In the genomic region with DNA sequence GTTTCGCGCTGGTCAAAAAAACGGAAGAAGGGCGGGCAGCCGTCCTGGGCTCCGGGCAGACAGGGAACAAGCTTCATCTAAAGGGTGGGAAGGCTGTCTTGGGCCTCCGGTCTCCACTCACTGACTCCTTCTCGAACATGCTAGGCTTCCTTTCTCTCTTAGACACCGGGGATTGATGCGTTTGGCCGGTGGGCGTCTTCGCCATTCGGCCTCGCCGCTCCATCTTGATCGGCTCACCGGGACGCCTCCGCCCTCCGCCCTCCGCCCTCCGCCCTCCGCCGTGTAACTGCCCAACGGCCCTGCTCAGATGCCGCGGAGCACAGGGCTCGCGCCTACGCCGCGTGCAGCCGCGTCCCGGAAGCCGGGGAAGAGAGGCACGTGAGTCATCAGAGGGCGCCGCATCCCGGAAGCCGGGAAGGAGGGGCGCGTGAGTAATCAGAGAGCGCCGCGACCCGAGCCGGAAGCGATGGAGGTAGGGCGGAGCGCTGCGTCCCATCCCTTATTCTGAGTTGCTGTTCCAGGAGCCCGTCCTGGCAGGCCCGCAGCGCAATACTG, we compare ENCODE assay signal across 7 mouse cellular contexts. TPM values are rescaled to one million over a fixed set of nuclear protein-coding genes. Genes with fewer than 3 reads are reported as not detected.
DNase-seq lines count a peak whose midpoint lies in the region; ATAC-seq and TF ChIP-seq lines count a peak whose summit lies in the region.
"Not testable (repeated sequence)": the region's sequence is repeated elsewhere in the genome, so short reads cannot be mapped to it uniquely, and the experiment has no call there.

TSS of gene Ermard (plus strand) at position 34 of the 555 bp plus-strand sequence.
TSS of gene Tcte3 (minus strand) at position 314 of the 555 bp plus-strand sequence.
TSS of gene Gm3448 (minus strand) at position 363 of the 555 bp plus-strand sequence.

- not testable (repeated sequence) for H3K4me1 ChIP-seq in cerebellum, adult 2 months (ENCODE audit: control insufficient read depth, insufficient read depth, low read length); forebrain, embryonic 13.5 days; heart, embryonic 16.5 days (ENCODE audit: control insufficient read depth, insufficient read depth, low read length); kidney, adult 2 months (ENCODE audit: control insufficient read depth, insufficient read depth, low read length); limb, embryonic 14.5 days (ENCODE audit: control insufficient read depth, insufficient read depth, low read length); midbrain, embryonic 10.5 days

- H3K4me3 ChIP-seq in cerebellum, adult 2 months (replicated peaks; ENCODE audit: insufficient read depth, low read depth, low read length); forebrain, embryonic 13.5 days; heart, embryonic 16.5 days (ENCODE audit: low read length); kidney, adult 2 months (ENCODE audit: insufficient read depth, low read depth, low read length); limb, embryonic 14.5 days (replicated peaks; ENCODE audit: low read length): not testable (repeated sequence)
- peak within 1 kb of the TSS; percentile 39 for H3K4me3 ChIP-seq in midbrain, embryonic 10.5 days

- not testable (repeated sequence) for TF ChIP-seq POLR2A in cerebellum, adult 2 months (IDR thresholded peaks at IDR 0.05; ENCODE audit: borderline replicate concordance, insufficient read depth, low read length); kidney, adult 2 months (IDR thresholded peaks at IDR 0.05; ENCODE audit: low read depth, low read length); limb, embryonic 14.5 days (IDR thresholded peaks at IDR 0.05; ENCODE audit: borderline replicate concordance, extremely low read depth, insufficient read depth, insufficient read length)

- H3K9me3 ChIP-seq in forebrain, embryonic 13.5 days (replicated peaks); heart, embryonic 16.5 days (replicated peaks; ENCODE audit: control insufficient read depth, low read length); limb, embryonic 14.5 days (ENCODE audit: control insufficient read depth, low read length); midbrain, embryonic 10.5 days (replicated peaks): not testable (repeated sequence)

- H3K27me3 ChIP-seq in cerebellum, adult 2 months (ENCODE audit: control insufficient read depth, insufficient read depth, low read length); forebrain, embryonic 13.5 days; heart, embryonic 16.5 days (ENCODE audit: control insufficient read depth, insufficient read depth, low read length); kidney, adult 2 months (replicated peaks; ENCODE audit: control insufficient read depth, insufficient read depth, low read length); limb, embryonic 14.5 days (ENCODE audit: control insufficient read depth, insufficient read depth, low read length); midbrain, embryonic 10.5 days (ENCODE audit: low read depth, poor library complexity, severe bottlenecking): not testable (repeated sequence)

- H3K4me2 ChIP-seq in forebrain, embryonic 13.5 days; heart, embryonic 16.5 days (ENCODE audit: low read depth, low read length); limb, embryonic 14.5 days (replicated peaks; ENCODE audit: low read depth, low read length, severe bottlenecking): not testable (repeated sequence)

- H3K9ac ChIP-seq in forebrain, embryonic 13.5 days; heart, embryonic 16.5 days (ENCODE audit: low read length); limb, embryonic 14.5 days (ENCODE audit: low read depth, low read length, severe bottlenecking): not testable (repeated sequence)

- ATAC-seq in forebrain, embryonic 13.5 days = peak; percentile 99
- peak; percentile 98 for ATAC-seq in heart, embryonic 16.5 days (replicated peaks; ENCODE audit: extremely low read depth, insufficient read depth, low FRiP score)
- peak; percentile 97 for ATAC-seq in limb, embryonic 14.5 days (ENCODE audit: low FRiP score, low read depth)

- TF ChIP-seq CTCF in cerebellum, adult 2 months (IDR thresholded peaks at IDR 0.05; ENCODE audit: borderline replicate concordance, insufficient read depth, low read depth, low read length); kidney, adult 2 months (conservative IDR thresholded peaks at IDR 0.05; ENCODE audit: insufficient read depth, insufficient read length, low read depth, low read length): not testable (repeated sequence)

- H3K27ac ChIP-seq in cerebellum, adult 2 months (ENCODE audit: insufficient read depth, low read length); forebrain, embryonic 13.5 days; heart, embryonic 16.5 days (ENCODE audit: low read length); kidney, adult 2 months (ENCODE audit: insufficient read depth, low read depth, low read length); limb, embryonic 14.5 days (replicated peaks; ENCODE audit: low read depth, low read length); midbrain, embryonic 10.5 days (replicated peaks): not testable (repeated sequence)

- WGBS in cerebellum, adult 2 months = no CpG with 5 or more reads among the region's 56 CpGs
- no CpG with 5 or more reads among the region's 56 CpGs for WGBS in forebrain, embryonic 13.5 days
- WGBS in heart, embryonic 16.5 days = 0% methylated on average over 9 of the region's 56 CpGs
- WGBS in kidney, adult 2 months = 5% methylated on average over 4 of the region's 56 CpGs
- WGBS in limb, embryonic 14.5 days = no CpG with 5 or more reads among the region's 56 CpGs
- 0% methylated on average over 19 of the region's 56 CpGs for WGBS in midbrain, embryonic 10.5 days

- peak; percentile 57 to 71 for DNase-seq in cerebellum, adult 2 months
- peak; percentile 46 for DNase-seq in kidney, adult 2 months
- not testable (repeated sequence) for DNase-seq in limb, embryonic 14.5 days (ENCODE audit: low spot score); midbrain, embryonic 10.5 days (ENCODE audit: low spot score)
- peak; percentile 50 to 54 for DNase-seq in spleen, postnatal 10 days (ENCODE audit: low spot score in 2 of 2)

- H3K36me3 ChIP-seq in forebrain, embryonic 13.5 days (ENCODE audit: poor library complexity, severe bottlenecking); heart, embryonic 16.5 days (ENCODE audit: control insufficient read depth, insufficient read depth); kidney, adult 2 months (ENCODE audit: control insufficient read depth, insufficient read depth, low read length); limb, embryonic 14.5 days (ENCODE audit: control insufficient read depth, insufficient read depth, low read length); midbrain, embryonic 10.5 days: not testable (repeated sequence)

RNA-seq across cellular contexts. Expression of gene Ermard, which starts in this region (rescaled TPM):
- polyA plus RNA-seq in cerebellum, adult 2 months (2012; rRNA removed) = 107 and 119 TPM in 2 replicates
- polyA plus RNA-seq in forebrain, embryonic 13.5 days (2015; fragmentation: Nextera tagmentation; extraction: Ambion mirVana) = 92.7 and 94.3 TPM in 2 replicates
- 57.1 and 68.3 TPM in 2 replicates for polyA plus RNA-seq in heart, embryonic 16.5 days (2015; fragmentation: Nextera tagmentation; extraction: Ambion mirVana)
- polyA plus RNA-seq in kidney, adult 2 months (2012; rRNA removed) = 40.6 and 42.7 TPM in 2 replicates
- 89.0 and 93.8 TPM in 2 replicates for polyA plus RNA-seq in limb, embryonic 14.5 days (2012; rRNA removed)
- 59.9 and 79.9 TPM in 2 replicates for polyA plus RNA-seq in limb, embryonic 14.5 days (2014; fragmentation: Nextera tagmentation; extraction: Ambion mirVana)
- polyA plus RNA-seq in midbrain, embryonic 10.5 days (2016; fragmentation: Nextera tagmentation; extraction: Ambion mirVana) = 97.1 and 104 TPM in 2 replicates

RNA-seq across cellular contexts. Expression of gene Tcte3, which starts in this region (rescaled TPM):
- polyA plus RNA-seq in cerebellum, adult 2 months (2012; rRNA removed) = not detected in 2 replicates
- 0.41 TPM in 1 of 2 replicates, not detected in the other for polyA plus RNA-seq in forebrain, embryonic 13.5 days (2015; fragmentation: Nextera tagmentation; extraction: Ambion mirVana)
- not detected in 2 replicates for polyA plus RNA-seq in heart, embryonic 16.5 days (2015; fragmentation: Nextera tagmentation; extraction: Ambion mirVana)
- not detected in 2 replicates for polyA plus RNA-seq in kidney, adult 2 months (2012; rRNA removed)
- 0.10 TPM in 1 of 2 replicates, not detected in the other for polyA plus RNA-seq in limb, embryonic 14.5 days (2012; rRNA removed)
- 1.3 TPM in 1 of 2 replicates, not detected in the other for polyA plus RNA-seq in limb, embryonic 14.5 days (2014; fragmentation: Nextera tagmentation; extraction: Ambion mirVana)
- polyA plus RNA-seq in midbrain, embryonic 10.5 days (2016; fragmentation: Nextera tagmentation; extraction: Ambion mirVana) = 0.54 TPM in 1 of 2 replicates, not detected in the other

RNA-seq across cellular contexts. Expression of gene Gm3448, which starts in this region (rescaled TPM):
- polyA plus RNA-seq in cerebellum, adult 2 months (2012; rRNA removed) = 3.4 and 4.5 TPM in 2 replicates
- polyA plus RNA-seq in forebrain, embryonic 13.5 days (2015; fragmentation: Nextera tagmentation; extraction: Ambion mirVana) = 5.6 and 7.0 TPM in 2 replicates
- polyA plus RNA-seq in heart, embryonic 16.5 days (2015; fragmentation: Nextera tagmentation; extraction: Ambion mirVana) = 2.0 and 2.7 TPM in 2 replicates
- polyA plus RNA-seq in kidney, adult 2 months (2012; rRNA removed) = 0.88 and 1.1 TPM in 2 replicates
- 1.00 and 2.6 TPM in 2 replicates for polyA plus RNA-seq in limb, embryonic 14.5 days (2012; rRNA removed)
- polyA plus RNA-seq in limb, embryonic 14.5 days (2014; fragmentation: Nextera tagmentation; extraction: Ambion mirVana) = 2.1 and 2.7 TPM in 2 replicates
- 5.9 and 6.2 TPM in 2 replicates for polyA plus RNA-seq in midbrain, embryonic 10.5 days (2016; fragmentation: Nextera tagmentation; extraction: Ambion mirVana)
